26 mouse cellular contexts compared by ENCODE assay signal in the genomic region with DNA sequence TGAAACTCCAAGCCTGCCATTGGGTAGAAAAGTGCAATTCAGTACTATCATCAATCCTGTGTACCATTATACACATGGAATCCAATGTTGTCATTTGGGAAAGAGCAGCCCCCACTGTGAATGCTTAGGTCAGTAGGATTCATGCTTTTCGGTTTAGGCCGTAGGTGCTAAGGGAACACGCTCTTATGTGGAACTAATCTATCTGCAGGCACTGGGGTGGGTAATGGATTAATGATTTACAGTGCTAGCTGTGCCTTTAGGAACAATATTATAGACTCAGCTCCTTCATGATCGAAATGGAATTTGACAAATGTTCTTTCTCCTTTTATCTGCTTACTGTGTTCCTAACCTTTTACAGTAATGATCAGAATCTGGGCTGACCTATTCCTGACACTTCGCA. TPM values are rescaled to one million over a fixed set of nuclear protein-coding genes. Genes with fewer than 3 reads are reported as not detected.
A peak's percentile ranks its signal among the peaks of the same experiment; 100 is the strongest.
DNase-seq lines count a peak whose midpoint lies in the region; ATAC-seq and TF ChIP-seq lines count a peak whose summit lies in the region.
"Had no signal": no experiment of that assay in that cellular context is flagged by ENCODE, and none has a peak within 500 bp of the region (broad histone marks: within the 10 kb centered on the region; RNA-seq: fewer than 3 reads in every experiment).

No protein-coding gene starts in this region.

- H3K4me3 ChIP-seq in stomach, embryonic 14.5 days (ENCODE audit: low read depth, low read length), result no peak overlapping the region
- H3K4me3 ChIP-seq in stomach, postnatal 0 days (ENCODE audit: low read depth, low read length), result no peak overlapping the region
- H3K4me3 ChIP-seq in kidney, postnatal 0 days (replicated peaks; ENCODE audit: low read depth, low read length), result no peak overlapping the region
- H3K4me3 ChIP-seq in stomach, embryonic 16.5 days (replicated peaks; ENCODE audit: low read length), result no peak overlapping the region
- H3K4me3 ChIP-seq: erythroblast, embryonic 14.5 days; hindbrain, embryonic 12.5 days; limb, embryonic 13.5 days; liver, embryonic 12.5 days; midbrain, embryonic 10.5 days; midbrain, embryonic 15.5 days had no signal

- no peak overlapping the region for H3K4me2 ChIP-seq in stomach, embryonic 14.5 days (replicated peaks; ENCODE audit: low read depth, low read length)
- H3K4me2 ChIP-seq in stomach, postnatal 0 days (replicated peaks; ENCODE audit: low read depth), result no peak overlapping the region
- no peak overlapping the region for H3K4me2 ChIP-seq in kidney, postnatal 0 days (ENCODE audit: low read length)
- no peak overlapping the region for H3K4me2 ChIP-seq in stomach, embryonic 16.5 days (ENCODE audit: low read depth, low read length)
- H3K4me2 ChIP-seq: hindbrain, embryonic 12.5 days; limb, embryonic 13.5 days; liver, embryonic 12.5 days; midbrain, embryonic 15.5 days had no signal

- TF ChIP-seq EP300 in stomach, postnatal 0 days (optimal IDR thresholded peaks at IDR 0.05), result no peak

- no peak for TF ChIP-seq CTCF in stomach, postnatal 0 days (IDR thresholded peaks at IDR 0.05; ENCODE audit: low read depth)
- no peak for TF ChIP-seq CTCF in kidney, postnatal 0 days (IDR thresholded peaks at IDR 0.05; ENCODE audit: low read depth)

- H3K9me3 ChIP-seq in stomach, embryonic 14.5 days (ENCODE audit: control insufficient read depth, low read depth, low read length), result peaks cover 3% of the 10 kb centered on the region; the same call in 1 of the 2 replicates
- H3K9me3 ChIP-seq in stomach, postnatal 0 days (ENCODE audit: control insufficient read depth, low read length), result no peaks in the 10 kb centered on the region
- no peaks in the 10 kb centered on the region for H3K9me3 ChIP-seq in kidney, postnatal 0 days (replicated peaks; ENCODE audit: low read length)
- H3K9me3 ChIP-seq in stomach, embryonic 16.5 days (replicated peaks; ENCODE audit: control insufficient read depth, low read length), result no peaks in the 10 kb centered on the region
- H3K9me3 ChIP-seq: hindbrain, embryonic 12.5 days; liver, embryonic 12.5 days; midbrain, embryonic 10.5 days; midbrain, embryonic 15.5 days had no signal

- H3K36me3 ChIP-seq in stomach, embryonic 14.5 days (ENCODE audit: control insufficient read depth, insufficient read depth, low read length), result peaks cover 16% of the 10 kb centered on the region; the same call in 1 of the 2 replicates
- peaks cover 7% of the 10 kb centered on the region for H3K36me3 ChIP-seq in stomach, postnatal 0 days (ENCODE audit: control insufficient read depth, insufficient read depth, low read length)
- H3K36me3 ChIP-seq in kidney, postnatal 0 days (ENCODE audit: insufficient read depth, low read length), result peaks cover 21% of the 10 kb centered on the region
- peaks cover 17% of the 10 kb centered on the region for H3K36me3 ChIP-seq in stomach, embryonic 16.5 days (ENCODE audit: control insufficient read depth, insufficient read depth, low read length)

- no peak overlapping the region for H3K9ac ChIP-seq in stomach, embryonic 14.5 days (replicated peaks; ENCODE audit: low read depth, low read length)
- no peak overlapping the region for H3K9ac ChIP-seq in stomach, postnatal 0 days (ENCODE audit: low read length)
- no peak overlapping the region for H3K9ac ChIP-seq in kidney, postnatal 0 days (ENCODE audit: low read depth, low read length)
- H3K9ac ChIP-seq in stomach, embryonic 16.5 days (ENCODE audit: low read length), result no peak overlapping the region
- H3K9ac ChIP-seq: hindbrain, embryonic 12.5 days; limb, embryonic 13.5 days; liver, embryonic 12.5 days; midbrain, embryonic 15.5 days had no signal

- DNase-seq in kidney, adult 11 months, result peak; percentile 18
- no peak for DNase-seq in kidney, postnatal 4 days
- DNase-seq in stomach, postnatal 0 days (ENCODE audit: low spot score), result no peak
- peak; percentile 22 for DNase-seq in kidney, postnatal 0 days (ENCODE audit: low spot score)
- no peak for DNase-seq in ovary, postnatal 10 days (ENCODE audit: low spot score)
- DNase-seq: adrenal gland, adult 8-10 months; cerebellum, adult 2 months; cerebellum, postnatal 14 days; heart, postnatal 36 days; lung, adult 18-20 months; lung, postnatal 10 days; right cerebral cortex, adult 18-20 months; spleen, adult 18-20 months had no signal

- no peak; the same call in 1 of the 2 replicates for ATAC-seq in stomach, embryonic 14.5 days (ENCODE audit: insufficient number of reproducible peaks, insufficient read depth, low FRiP score, low read depth)
- ATAC-seq in stomach, postnatal 0 days (ENCODE audit: low FRiP score, low TSS enrichment), result no peak
- ATAC-seq in kidney, postnatal 0 days (replicated peaks; ENCODE audit: low FRiP score, low read depth), result no peak
- 0 out of 2 replicates have a peak, but pooled peaks have one; percentile 33 for ATAC-seq in stomach, embryonic 16.5 days (ENCODE audit: insufficient read depth, low FRiP score)
- ATAC-seq in monocyte, adult 5-6 weeks (replicated peaks; ENCODE audit: insufficient number of reproducible peaks, low FRiP score, low TSS enrichment, poor library complexity, severe bottlenecking), result no peak
- ATAC-seq: forebrain, embryonic 16.5 days; hindbrain, postnatal 0 days; liver, embryonic 12.5 days; midbrain, embryonic 15.5 days had no signal

- WGBS in stomach, embryonic 14.5 days, result 67% methylated on average over 5 of the region's 5 CpGs
- 59% methylated on average over 5 of the region's 5 CpGs for WGBS in stomach, postnatal 0 days
- WGBS in kidney, postnatal 0 days, result 61% methylated on average over 5 of the region's 5 CpGs
- 57% methylated on average over 5 of the region's 5 CpGs for WGBS in stomach, embryonic 16.5 days

- no peaks in the 10 kb centered on the region for H3K27me3 ChIP-seq in stomach, embryonic 14.5 days (ENCODE audit: control insufficient read depth, insufficient read depth, low read length)
- no peaks in the 10 kb centered on the region for H3K27me3 ChIP-seq in stomach, postnatal 0 days (ENCODE audit: control insufficient read depth, insufficient read depth, low read length)
- no peaks in the 10 kb centered on the region for H3K27me3 ChIP-seq in kidney, postnatal 0 days (ENCODE audit: insufficient read depth, low read length)
- no peaks in the 10 kb centered on the region for H3K27me3 ChIP-seq in stomach, embryonic 16.5 days (ENCODE audit: control insufficient read depth, insufficient read depth, low read length)
- H3K27me3 ChIP-seq: CH12.LX; hindbrain, embryonic 12.5 days; limb, embryonic 13.5 days; liver, embryonic 12.5 days; midbrain, embryonic 15.5 days had no signal

- peak overlapping the region; percentile 15; the same call in 1 of the 2 replicates for H3K27ac ChIP-seq in stomach, embryonic 14.5 days (ENCODE audit: low read length)
- H3K27ac ChIP-seq in stomach, postnatal 0 days (replicated peaks), result no peak overlapping the region
- H3K27ac ChIP-seq in kidney, postnatal 0 days, result no peak overlapping the region
- H3K27ac ChIP-seq in stomach, embryonic 16.5 days (ENCODE audit: low read length), result no peak overlapping the region
- H3K27ac ChIP-seq: hindbrain, embryonic 12.5 days; hindbrain, postnatal 0 days; limb, embryonic 13.5 days; liver, embryonic 12.5 days; macrophage; midbrain, embryonic 10.5 days; midbrain, embryonic 15.5 days had no signal

- H3K4me1 ChIP-seq in stomach, embryonic 14.5 days (ENCODE audit: control insufficient read depth, insufficient read depth, low read length), result no peaks in the 10 kb centered on the region
- H3K4me1 ChIP-seq in stomach, postnatal 0 days (replicated peaks; ENCODE audit: control insufficient read depth, insufficient read depth), result no peaks in the 10 kb centered on the region
- H3K4me1 ChIP-seq in kidney, postnatal 0 days (replicated peaks; ENCODE audit: insufficient read depth, low read length), result no peaks in the 10 kb centered on the region
- no peaks in the 10 kb centered on the region for H3K4me1 ChIP-seq in stomach, embryonic 16.5 days (ENCODE audit: control insufficient read depth, insufficient read depth, low read length)
- H3K4me1 ChIP-seq: hindbrain, embryonic 12.5 days; liver, embryonic 12.5 days; midbrain, embryonic 10.5 days; midbrain, embryonic 15.5 days had no signal

RNA-seq across cellular contexts. Expression of a gene that starts 30.2 kb away (rescaled TPM):
- 49.9 and 50.8 TPM in 2 replicates for polyA plus RNA-seq in stomach, embryonic 14.5 days (2014; fragmentation: Nextera tagmentation; extraction: Ambion mirVana)
- 16.3 and 17.4 TPM in 2 replicates for polyA plus RNA-seq in stomach, postnatal 0 days (2015; fragmentation: Nextera tagmentation; extraction: Ambion mirVana)
- 37.1 and 39.1 TPM in 2 replicates for polyA plus RNA-seq in kidney, postnatal 0 days (2015; fragmentation: Nextera tagmentation; extraction: Ambion mirVana)
- polyA plus RNA-seq in stomach, embryonic 16.5 days (2015; fragmentation: Nextera tagmentation; extraction: Ambion mirVana), result 28.5 and 36.0 TPM in 2 replicates
- total RNA-seq in monocyte, adult 5-6 weeks (2017), result 0.32 to 3.9 TPM (median 2.5 TPM) in 3 replicates
- polyA plus RNA-seq: erythroblast, embryonic 14.5 days had no signal

RNA-seq across cellular contexts. Expression of a gene that starts 59.6 kb away (rescaled TPM):
- polyA plus RNA-seq in stomach, embryonic 14.5 days (2014; fragmentation: Nextera tagmentation; extraction: Ambion mirVana), result 1.9 and 2.9 TPM in 2 replicates
- 2.1 and 2.7 TPM in 2 replicates for polyA plus RNA-seq in stomach, postnatal 0 days (2015; fragmentation: Nextera tagmentation; extraction: Ambion mirVana)
- 1.4 and 2.3 TPM in 2 replicates for polyA plus RNA-seq in kidney, postnatal 0 days (2015; fragmentation: Nextera tagmentation; extraction: Ambion mirVana)
- 2.8 and 3.3 TPM in 2 replicates for polyA plus RNA-seq in stomach, embryonic 16.5 days (2015; fragmentation: Nextera tagmentation; extraction: Ambion mirVana)
- 23.3 to 42.5 TPM (median 24.3 TPM) in 3 replicates for total RNA-seq in monocyte, adult 5-6 weeks (2017)
- polyA plus RNA-seq: erythroblast, embryonic 14.5 days had no signal

Comparison
In these comparisons a context has a peak if more than half of its experiments do, and no peak if none do; other contexts are left out.
1. DNase-seq: peak in kidney, adult 11 months (single experiment) and kidney, postnatal 0 days (single experiment); none in kidney, postnatal 4 days (0 of 2), stomach, postnatal 0 days (single experiment) and ovary, postnatal 10 days (single experiment).